Mouse (Mus musculus) natural killer cell, adult 2 months (primary cell): ENCODE measurements at regions not wholly inside any gene's neighbourhood (a gene's known extent, or its start where the extent isn't known, plus 50 kb on each side); places are given as distances from the start of the nearest gene placed in this dataset.

Source experiments
- DNase-seq, 2 experiments: peaks; one replicate each; pipeline ENCODE4 v3.0.0; 2022; ENCODE audit warnings: low spot score in 2 of 2

DNA sequence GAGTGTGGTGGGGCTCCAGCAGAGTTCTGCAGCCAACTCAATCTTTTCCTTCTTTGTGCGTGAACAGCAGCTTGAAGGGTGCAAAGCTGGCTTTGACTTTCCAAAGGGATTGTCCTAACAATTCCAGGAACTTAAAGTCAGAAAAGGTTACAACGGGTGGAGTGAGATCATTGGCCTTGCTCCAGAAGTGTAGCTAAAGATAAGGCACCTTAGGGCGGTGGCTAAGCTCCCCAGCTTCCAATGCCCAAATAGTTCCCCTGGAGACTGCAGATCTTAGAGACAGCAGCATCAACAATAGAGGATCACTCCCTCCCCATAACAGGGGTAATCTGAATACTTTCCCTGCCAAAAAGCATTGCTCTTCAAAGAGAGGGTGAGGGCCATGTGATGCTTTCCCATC, 62.3 kb upstream of the Cd93 start:
- DNase-seq, result no peak

DNA sequence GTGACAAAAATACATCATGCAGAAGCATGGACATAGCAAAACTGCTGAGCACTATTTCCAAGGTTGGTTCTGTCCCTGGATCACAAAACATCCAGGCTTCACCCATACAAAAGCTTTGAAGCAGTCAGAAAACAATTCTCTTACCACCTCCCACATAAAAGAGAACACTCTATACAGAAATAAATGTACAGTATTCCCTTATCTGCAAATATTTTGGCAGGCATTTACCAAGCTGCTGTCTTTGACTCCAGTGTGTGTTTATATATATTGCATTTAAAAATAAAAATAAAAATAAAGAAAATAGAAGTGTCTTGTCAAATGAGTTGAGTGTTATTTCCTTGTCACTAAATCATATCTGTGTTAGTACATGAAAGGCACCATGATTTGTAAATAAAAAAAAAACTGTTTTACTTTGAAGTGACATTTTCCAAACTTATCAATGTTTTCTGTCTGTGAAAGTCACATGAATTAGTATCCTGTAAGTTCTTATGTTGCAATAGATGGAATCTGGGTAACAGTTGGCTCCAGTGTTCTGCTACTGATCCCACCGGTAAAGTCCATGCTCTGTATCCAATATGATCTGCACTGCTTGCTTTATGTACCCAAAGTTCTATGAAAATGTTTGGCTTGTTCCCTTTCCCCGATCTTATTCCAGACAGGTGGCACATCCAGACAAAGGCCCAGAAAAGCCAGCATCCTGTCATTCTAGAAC, 59.9 kb upstream of the Cd93 start:
- DNase-seq, result no peak

DNA sequence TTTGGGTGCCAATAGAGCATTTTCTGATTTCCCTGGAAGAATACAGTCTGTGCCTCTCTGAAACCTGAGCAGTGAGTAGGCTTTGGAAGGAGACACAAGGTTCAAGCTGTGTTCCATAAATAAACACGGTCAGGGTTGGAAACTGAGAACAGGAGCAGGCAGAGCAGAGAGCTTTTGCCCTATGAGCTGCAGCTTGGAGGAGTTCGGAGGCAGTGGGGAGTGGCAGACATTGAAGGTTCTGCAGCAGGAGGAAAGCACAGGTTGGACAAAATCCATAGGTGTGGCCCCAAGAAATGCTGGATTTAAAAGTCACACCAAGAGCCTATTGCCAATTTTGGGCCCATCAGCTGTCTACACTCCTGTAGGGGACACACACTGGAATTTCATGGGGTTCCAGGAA, 59.0 kb upstream of the Cd93 start:
- DNase-seq, result no peak

DNA sequence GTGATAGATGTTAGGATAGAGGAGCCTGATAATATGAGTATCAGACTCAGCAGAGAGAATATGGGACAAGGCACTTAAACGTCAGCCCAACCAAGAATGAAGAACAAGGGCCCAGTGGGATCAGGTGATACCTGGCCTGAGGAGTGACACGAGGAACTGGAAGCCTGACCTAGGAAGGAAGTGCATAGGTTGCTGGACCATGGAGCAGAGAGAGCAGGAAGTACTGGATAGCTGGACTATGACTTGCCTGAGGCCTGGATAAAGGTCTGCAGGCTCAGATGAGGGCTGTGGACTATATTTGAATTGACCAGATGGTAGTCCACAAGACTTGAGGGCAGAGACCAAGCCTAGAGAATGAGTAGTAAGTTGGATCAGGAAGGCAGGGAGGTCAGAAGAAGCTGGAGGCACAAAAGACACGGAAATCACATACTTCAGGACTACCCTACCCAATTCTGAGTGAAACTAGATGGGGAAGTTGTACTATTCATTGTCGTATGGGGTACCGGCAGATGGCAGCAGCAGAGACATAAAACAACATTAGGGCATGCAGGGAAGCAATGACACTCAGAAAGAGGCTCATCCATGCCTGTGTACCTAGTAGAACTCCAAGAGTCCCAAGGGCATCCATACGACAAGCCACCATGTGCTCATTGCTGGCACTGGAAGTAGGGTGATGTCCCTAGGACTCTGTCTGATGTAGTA, 57.0 kb upstream of the Cd93 start:
- DNase-seq, result no peak

DNA sequence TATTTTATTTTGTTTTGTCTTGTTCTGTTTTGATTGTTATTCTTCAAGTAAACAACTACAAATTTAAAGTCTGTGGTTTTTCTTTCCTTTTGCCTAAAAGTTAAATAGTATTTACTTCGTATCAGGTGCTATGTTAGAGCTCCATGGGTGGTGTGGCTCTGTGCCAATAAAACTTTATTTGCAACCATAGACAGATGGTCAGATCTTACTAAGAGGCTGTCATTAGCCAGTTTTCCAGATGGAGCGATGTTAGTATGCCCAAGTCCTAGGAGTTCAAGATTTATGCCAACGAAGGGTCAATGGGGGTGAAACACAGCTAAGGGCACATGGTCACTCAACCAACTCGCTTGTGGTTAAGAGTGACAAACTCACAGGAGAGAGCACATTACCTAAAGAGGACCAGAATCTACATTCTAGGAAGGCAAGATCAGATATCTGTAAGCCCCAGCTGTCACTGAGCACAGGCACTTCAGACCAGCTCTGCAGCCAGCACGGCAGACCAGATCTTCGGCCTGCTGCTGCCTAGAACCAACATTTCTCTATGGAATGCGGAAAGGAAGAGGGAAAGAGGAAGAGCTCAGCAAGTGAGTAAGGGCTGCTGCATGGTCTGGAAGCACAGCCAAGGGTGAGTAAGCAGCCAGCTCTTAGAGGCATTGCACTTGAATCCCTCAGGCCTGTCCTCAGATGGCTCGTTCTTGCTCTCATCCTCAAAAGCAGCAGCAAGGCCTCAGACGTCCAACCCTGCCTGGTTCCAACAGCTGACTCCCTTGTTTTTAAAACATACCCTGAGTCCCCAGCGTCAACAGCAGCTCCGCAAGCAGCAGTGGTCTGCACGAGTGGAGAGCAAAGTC, 54.3 kb upstream of the Cd93 start:
- no peak for DNase-seq

DNA sequence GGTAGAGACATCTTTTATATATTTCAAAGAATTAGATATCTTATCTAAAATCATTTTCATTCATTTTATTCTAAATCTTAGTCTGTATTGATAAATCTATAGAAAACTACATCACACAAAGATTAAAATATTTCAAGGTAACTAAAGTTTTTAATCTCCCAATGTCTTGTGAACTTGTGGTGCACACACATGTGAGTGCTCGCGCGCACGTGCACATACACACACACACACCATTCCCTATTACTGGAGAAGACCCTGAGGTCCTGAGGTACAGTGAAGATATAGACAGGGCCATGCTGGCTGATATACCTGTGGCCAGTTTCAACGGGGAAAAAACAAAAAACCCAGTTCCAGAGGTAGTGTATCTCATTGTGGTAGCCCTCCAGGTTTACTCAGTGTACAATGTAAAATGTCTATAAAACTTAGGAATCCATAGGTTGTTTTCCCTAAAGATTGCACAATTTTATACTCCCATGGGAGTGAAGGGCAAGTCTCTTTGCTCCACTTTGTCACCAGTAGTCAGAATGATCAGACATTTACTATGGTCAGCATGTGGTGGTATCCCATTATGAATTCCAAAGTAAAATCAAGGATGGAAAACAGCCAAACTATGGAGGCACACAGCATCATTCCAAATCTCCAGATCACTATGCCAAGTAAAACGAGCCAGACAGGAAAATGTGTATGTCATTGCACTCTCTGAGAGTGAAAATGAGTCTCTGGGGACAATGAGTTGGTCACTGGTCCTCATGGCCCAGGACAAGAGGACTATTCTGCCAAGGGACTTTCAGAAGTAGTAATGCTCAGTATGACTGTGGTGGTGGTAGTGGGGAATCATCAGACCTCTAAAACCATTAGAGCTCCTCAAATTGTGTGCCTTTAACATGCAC, 53.0 kb upstream of the Cd93 start:
- DNase-seq, result no peak

DNA sequence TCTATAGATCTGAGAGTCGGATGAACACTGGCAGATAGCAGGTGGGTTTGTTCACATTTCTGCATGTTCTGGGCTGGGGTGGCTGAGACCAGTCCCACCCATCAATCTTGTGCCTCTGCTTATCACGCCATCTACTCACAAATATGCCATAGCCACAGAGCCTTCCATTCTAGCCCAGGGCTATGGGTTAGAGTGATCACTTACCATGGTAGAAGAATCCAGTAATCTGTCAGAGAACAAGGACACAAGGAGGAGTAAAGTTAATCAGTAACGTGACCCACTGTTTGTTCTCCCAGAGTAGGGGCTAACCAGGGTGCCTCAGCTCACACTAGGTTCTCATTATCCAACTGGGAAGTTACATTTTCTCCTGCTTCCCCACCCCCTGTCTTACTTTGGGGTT, 52.1 kb upstream of the Cd93 start:
- no peak for DNase-seq

DNA sequence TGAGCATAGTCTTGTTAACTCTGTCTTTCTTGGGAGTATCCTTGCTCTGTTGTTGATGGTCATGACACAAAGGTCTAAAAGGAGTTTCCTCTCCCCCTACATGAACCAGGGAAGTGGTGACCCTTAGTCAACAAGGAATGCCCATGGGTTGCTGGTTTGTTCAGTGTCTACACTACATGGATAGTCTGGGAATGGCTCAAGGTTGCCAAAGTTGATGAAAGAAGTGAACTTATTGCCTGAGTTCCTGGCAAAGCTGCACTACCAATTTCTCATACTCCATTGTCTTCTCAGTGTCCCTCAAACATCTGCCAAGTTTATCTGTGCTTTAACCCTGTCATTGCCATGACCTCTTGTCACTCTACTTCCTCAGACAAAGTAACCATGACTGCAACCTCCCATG, 49.9 kb upstream of the Cd93 start:
- DNase-seq, result no peak
